Mouse (Mus musculus) macrophage (primary cell): Measurements from ENCODE around the gene Elane. TPM values are rescaled to one million over a fixed set of nuclear protein-coding genes. Genes with fewer than 3 reads are reported as not detected.

ENCODE experiments used
- H3K27ac ChIP-seq: fragments of 350-480 bp; formaldehyde crosslinking; 2 replicates; pipeline ENCODE4 v1.9.0; 2021
- H3K36me3 ChIP-seq: fragments of 350-480 bp; formaldehyde crosslinking; 2 replicates; pipeline ENCODE4 v1.9.0; 2021; ENCODE audit errors: inconsistent target
- H3K4me3 ChIP-seq: fragments of 350-480 bp; formaldehyde crosslinking; 2 replicates; pipeline ENCODE4 v1.9.0; 2021; ENCODE audit errors: inconsistent target
- H3K79me2 ChIP-seq: fragments of 350-480 bp; formaldehyde crosslinking; 2 replicates; pipeline ENCODE4 v1.9.0; 2021; ENCODE audit errors: inconsistent target
- WGBS: methylation state at CpG from one replicate; pipeline ENCODE4 v1.1.7; 2026; ENCODE audit warnings: inconsistent platforms; ENCODE audit not compliant: missing documents; 5-methylcytosine and 5-hydroxymethylcytosine counted together
- polyA plus RNA-seq: library from polyadenylated mRNA; stranded (reverse); fragments of 250-400 nt; gene quantifications from 3 replicates; pipeline ENCODE4 v1.2.4, GENCODE M21; 2018; ENCODE audit warnings: inconsistent platforms

Elane gene
- polyA plus RNA-seq, 1 experiment from 2014 or later, result 0.89 TPM

- Histone ChIP-seq H3K4me3 (peak within 1 kb of the TSS; percentile 92), H3K79me2 (peaks cover 41% of the 10 kb centered on the region), H3K36me3 (peaks cover 5% of the 10 kb centered on the region; the same call in 1 of the 2 replicates), H3K27ac (peak within 1 kb of the TSS; percentile 95)
- WGBS, result under 1% methylated on average over 68 of the region's 75 CpGs
Measured at GRCm38 (mm10) chr10:79853860-79854795, 31.9 kb upstream of the Elane start, which contains the start of gene Ptbp1. Gene Ptbp1 (plus strand): TSS chr10:79854427.

GRCm38 (mm10) chr10:79854801-79855541 is 31.1 kb upstream of the Elane start:
- H3K36me3 ChIP-seq, result peaks cover 14% of the 10 kb centered on the region
- under 1% methylated on average over 79 of the region's 83 CpGs for WGBS
- H3K79me2 ChIP-seq, result peaks cover 49% of the 10 kb centered on the region
- H3K27ac ChIP-seq, result peak overlapping the region; percentile 73
- H3K4me3 ChIP-seq, result peak overlapping the region; percentile 92

GRCm38 (mm10) chr10:79855558-79856184 is 30.4 kb upstream of the Elane start:
- H3K79me2 ChIP-seq, result peaks cover 56% of the 10 kb centered on the region
- peaks cover 21% of the 10 kb centered on the region for H3K36me3 ChIP-seq
- 1% methylated on average over 10 of the region's 10 CpGs for WGBS
- H3K4me3 ChIP-seq, result peak overlapping the region; percentile 92
- H3K27ac ChIP-seq, result peak overlapping the region; percentile 73

- H3K4me3 ChIP-seq, result peak overlapping the region; percentile 92
- 5% methylated on average over 6 of the region's 6 CpGs for WGBS
- H3K36me3 ChIP-seq, result peaks cover 27% of the 10 kb centered on the region
- H3K27ac ChIP-seq, result peak overlapping the region; percentile 73
- H3K79me2 ChIP-seq, result peaks cover 62% of the 10 kb centered on the region
Measured at GRCm38 (mm10) chr10:79856280-79856679, 29.8 kb upstream of the Elane start.

GRCm38 (mm10) chr10:79856704-79857451 is 29.2 kb upstream of the Elane start:
- 3% methylated on average over 7 of the region's 7 CpGs for WGBS
- peaks cover 33% of the 10 kb centered on the region for H3K36me3 ChIP-seq
- peak overlapping the region; percentile 73 for H3K27ac ChIP-seq

GRCm38 (mm10) chr10:79857452-79857811 is 28.6 kb upstream of the Elane start:
- H3K4me3 ChIP-seq, result peak overlapping the region; percentile 92
- H3K36me3 ChIP-seq, result peaks cover 38% of the 10 kb centered on the region
- H3K79me2 ChIP-seq, result peaks cover 70% of the 10 kb centered on the region
- WGBS, result 5% methylated on average over 4 of the region's 4 CpGs
- H3K27ac ChIP-seq, result peak overlapping the region; percentile 73

More at GRCm38 (mm10) chr10:79856704-79857451, 29.2 kb upstream of the Elane start:
- Histone ChIP-seq H3K4me3 (peak overlapping the region; percentile 92), H3K79me2 (peaks cover 68% of the 10 kb centered on the region)

GRCm38 (mm10) chr10:79857894-79858293 is 28.2 kb upstream of the Elane start:
- Histone ChIP-seq H3K79me2 (peaks cover 70% of the 10 kb centered on the region), H3K27ac (peak overlapping the region; percentile 73), H3K4me3 (peak overlapping the region; percentile 92; the same call in 1 of the 2 replicates), H3K36me3 (peaks cover 43% of the 10 kb centered on the region)
- WGBS, result 69% methylated on average over 2 of the region's 2 CpGs

GRCm38 (mm10) chr10:79858416-79859074 is 27.5 kb upstream of the Elane start:
- H3K79me2 ChIP-seq, result peaks cover 70% of the 10 kb centered on the region
- WGBS, result 56% methylated on average over 17 of the region's 17 CpGs
- peaks cover 49% of the 10 kb centered on the region for H3K36me3 ChIP-seq
- H3K27ac ChIP-seq, result peak overlapping the region; percentile 73; the same call in 1 of the 2 replicates
- no peak overlapping the region for H3K4me3 ChIP-seq

- peaks cover 70% of the 10 kb centered on the region for H3K79me2 ChIP-seq
- H3K4me3 ChIP-seq, result no peak overlapping the region
- 68% methylated on average over 11 of the region's 11 CpGs for WGBS
- H3K36me3 ChIP-seq, result peaks cover 52% of the 10 kb centered on the region
- H3K27ac ChIP-seq, result no peak overlapping the region
Measured at GRCm38 (mm10) chr10:79859116-79859515, 26.9 kb upstream of the Elane start.

- no peak overlapping the region for H3K4me3 ChIP-seq
- H3K27ac ChIP-seq, result no peak overlapping the region
- peaks cover 68% of the 10 kb centered on the region for H3K79me2 ChIP-seq
- peaks cover 52% of the 10 kb centered on the region for H3K36me3 ChIP-seq
- 94% methylated on average over 25 of the region's 26 CpGs for WGBS
Measured at GRCm38 (mm10) chr10:79860079-79860911, 25.8 kb upstream of the Elane start.

GRCm38 (mm10) chr10:79861230-79862048 is 24.6 kb upstream of the Elane start:
- H3K4me3 ChIP-seq, result no peak overlapping the region
- no peak overlapping the region for H3K27ac ChIP-seq
- peaks cover 52% of the 10 kb centered on the region for H3K36me3 ChIP-seq
- H3K79me2 ChIP-seq, result peaks cover 57% of the 10 kb centered on the region
- WGBS, result 92% methylated on average over 23 of the region's 25 CpGs
